Mouse (Mus musculus) E14TG2a.4 (cell line): ENCODE measurements at regions not wholly inside any gene's neighbourhood (a gene's known extent, or its start where the extent isn't known, plus 50 kb on each side); places are given as distances from the start of the nearest gene placed in this dataset.

Experiments used
- H3K27me3 ChIP-seq: 2 replicates; pipeline ENCODE4 v1.6.1; 2014; ENCODE audit warnings: low read length, control low read depth; ENCODE audit not compliant: insufficient read depth
- H3K36me3 ChIP-seq: 2 replicates; pipeline ENCODE4 v1.6.1; 2014; ENCODE audit warnings: low read length, control low read depth; ENCODE audit not compliant: insufficient read depth
- H3K4me1 ChIP-seq: replicated peaks from 2 replicates; pipeline ENCODE4 v1.6.1; 2014; ENCODE audit warnings: low read depth, low read length, control low read depth
- H3K4me3 ChIP-seq: replicated peaks from 2 replicates; pipeline ENCODE4 v1.5.1; 2014; ENCODE audit warnings: mild to moderate bottlenecking, low read length
- H3K9me3 ChIP-seq: 2 replicates; pipeline ENCODE4 v1.6.1; 2014; ENCODE audit warnings: low read length, control low read depth
- CTCF ChIP-seq: conservative IDR thresholded peaks from 2 replicates; pipeline ENCODE4 v1.5.1; 2014; ENCODE audit warnings: low read length
- NANOG ChIP-seq: IDR thresholded peaks from 2 replicates; pipeline ENCODE4 v1.6.1; 2014; ENCODE audit warnings: borderline replicate concordance, low read length, mixed read lengths
- POU5F1 ChIP-seq: IDR thresholded peaks from 2 replicates; pipeline ENCODE4 v1.6.1; 2014; ENCODE audit warnings: low read length, borderline replicate concordance

- Histone ChIP-seq H3K27me3 (peaks cover 24% of the 10 kb centered on the region), H3K9me3 (peaks cover 12% of the 10 kb centered on the region; the same call in 1 of the 2 replicates), H3K36me3 (no peaks in the 10 kb centered on the region), H3K4me1 (no peaks in the 10 kb centered on the region), H3K4me3 (no peak overlapping the region)
- no peak for TF ChIP-seq CTCF
- TF ChIP-seq POU5F1, result no peak
- TF ChIP-seq NANOG, result no peak
Measured at GRCm38 (mm10) chr4:125810247-125810646, 214.1 kb upstream of the Csf3r start.

GRCm38 (mm10) chr4:125814311-125814710 lies 210.0 kb upstream of the Csf3r start:
- H3K27me3 ChIP-seq, result peaks cover 32% of the 10 kb centered on the region
- no peak for TF ChIP-seq POU5F1
- TF ChIP-seq NANOG, result no peak
- no peak for TF ChIP-seq CTCF
- no peak overlapping the region for H3K4me3 ChIP-seq
- no peaks in the 10 kb centered on the region for H3K36me3 ChIP-seq
- no peaks in the 10 kb centered on the region for H3K4me1 ChIP-seq
- H3K9me3 ChIP-seq, result no peaks in the 10 kb centered on the region

GRCm38 (mm10) chr4:125815276-125815675 lies 209.1 kb upstream of the Csf3r start:
- H3K9me3 ChIP-seq, result no peaks in the 10 kb centered on the region
- TF ChIP-seq NANOG (no peak), CTCF (no peak), POU5F1 (no peak)

DNA sequence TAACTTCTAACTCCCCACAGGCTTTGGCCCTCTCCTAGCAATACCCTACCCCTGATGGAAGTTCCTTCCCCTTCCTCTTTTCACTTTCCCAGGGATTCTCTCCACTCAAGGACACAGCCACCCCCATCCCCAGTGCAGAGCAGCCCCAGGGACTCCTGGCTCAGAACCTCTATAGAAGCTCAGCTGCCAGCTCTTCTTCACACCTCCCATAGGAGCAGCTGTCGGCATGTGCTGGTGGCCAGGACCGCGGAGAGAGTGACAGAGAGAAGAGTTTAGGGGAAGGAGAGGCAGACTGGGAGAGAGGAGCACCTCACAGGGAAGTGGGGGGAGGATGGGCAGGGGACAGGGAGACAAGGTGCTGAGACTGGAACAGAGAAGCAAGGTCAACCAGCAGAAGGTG lies 199.8 kb upstream of the Csf3r start:
- H3K36me3 ChIP-seq, result no peaks in the 10 kb centered on the region
- H3K9me3 ChIP-seq, result no peaks in the 10 kb centered on the region
- TF ChIP-seq POU5F1, result no peak
- no peak for TF ChIP-seq NANOG
- no peak for TF ChIP-seq CTCF
- H3K27me3 ChIP-seq, result peaks cover 27% of the 10 kb centered on the region
- no peaks in the 10 kb centered on the region for H3K4me1 ChIP-seq
- no peak overlapping the region for H3K4me3 ChIP-seq

More at GRCm38 (mm10) chr4:125815276-125815675, 209.1 kb upstream of the Csf3r start:
- Histone ChIP-seq H3K4me3 (no peak overlapping the region), H3K4me1 (no peaks in the 10 kb centered on the region), H3K36me3 (no peaks in the 10 kb centered on the region), H3K27me3 (peaks cover 31% of the 10 kb centered on the region)

- Histone ChIP-seq H3K36me3 (no peaks in the 10 kb centered on the region), H3K4me1 (no peaks in the 10 kb centered on the region), H3K27me3 (peaks cover 27% of the 10 kb centered on the region), H3K9me3 (no peaks in the 10 kb centered on the region), H3K4me3 (no peak overlapping the region)
- TF ChIP-seq CTCF (no peak), POU5F1 (no peak), NANOG (no peak)
Measured at GRCm38 (mm10) chr4:125826416-125826815, 197.9 kb upstream of the Csf3r start.

DNA sequence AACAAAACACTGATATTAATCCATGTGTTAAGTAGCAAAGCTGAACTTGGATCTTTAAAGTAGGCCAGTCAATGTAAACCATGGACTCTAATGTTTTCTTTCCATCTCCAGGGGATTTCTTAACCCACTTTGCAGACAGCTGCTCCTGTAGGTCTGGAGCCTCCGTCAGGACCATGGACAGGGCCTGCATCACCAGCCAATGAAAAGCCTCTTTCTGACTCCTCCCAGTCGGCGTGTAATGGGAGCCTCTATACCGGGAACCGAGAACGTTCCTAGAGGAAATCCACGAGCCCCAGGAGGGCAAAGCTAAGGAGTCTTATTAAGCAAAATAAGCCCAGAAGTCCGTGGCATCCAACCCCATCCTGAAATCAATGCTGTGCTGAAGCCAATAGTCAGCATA lies 189.1 kb upstream of the Csf3r start:
- Histone ChIP-seq H3K9me3 (no peaks in the 10 kb centered on the region), H3K4me3 (peak overlapping the region; percentile 43), H3K36me3 (no peaks in the 10 kb centered on the region), H3K27me3 (no peaks in the 10 kb centered on the region), H3K4me1 (peaks cover 8% of the 10 kb centered on the region)
- TF ChIP-seq NANOG, result no peak
- TF ChIP-seq POU5F1, result no peak

- H3K4me1 ChIP-seq, result no peaks in the 10 kb centered on the region; the same call in 1 of the 2 replicates
- H3K27me3 ChIP-seq, result peaks cover 23% of the 10 kb centered on the region
Measured at GRCm38 (mm10) chr4:125847568-125847967, 176.8 kb upstream of the Csf3r start.

GRCm38 (mm10) chr4:125850300-125850699 lies 174.1 kb upstream of the Csf3r start:
- H3K9me3 ChIP-seq, result 0 out of 2 replicates have a peak, but pooled peaks cover 5% of the 10 kb centered on the region
- no peaks in the 10 kb centered on the region for H3K36me3 ChIP-seq
- H3K27me3 ChIP-seq, result peaks cover 26% of the 10 kb centered on the region
- no peaks in the 10 kb centered on the region; the same call in 1 of the 2 replicates for H3K4me1 ChIP-seq
- H3K4me3 ChIP-seq, result no peak overlapping the region
- TF ChIP-seq POU5F1, result no peak
- peak; percentile 63 for TF ChIP-seq CTCF

More at GRCm38 (mm10) chr4:125847568-125847967, 176.8 kb upstream of the Csf3r start:
- no peaks in the 10 kb centered on the region for H3K36me3 ChIP-seq
- H3K4me3 ChIP-seq, result no peak overlapping the region
- no peak for TF ChIP-seq NANOG
- TF ChIP-seq POU5F1, result no peak
- TF ChIP-seq CTCF, result no peak
- H3K9me3 ChIP-seq, result 0 out of 2 replicates have a peak, but pooled peaks cover 5% of the 10 kb centered on the region

GRCm38 (mm10) chr4:125852545-125852944 lies 171.8 kb upstream of the Csf3r start:
- TF ChIP-seq POU5F1 (no peak), NANOG (no peak), CTCF (no peak)
- H3K27me3 ChIP-seq, result peaks cover 26% of the 10 kb centered on the region

More at GRCm38 (mm10) chr4:125852545-125852944, 171.8 kb upstream of the Csf3r start:
- H3K36me3 ChIP-seq, result no peaks in the 10 kb centered on the region
- no peak overlapping the region for H3K4me3 ChIP-seq
- 0 out of 2 replicates have a peak, but pooled peaks cover 5% of the 10 kb centered on the region for H3K9me3 ChIP-seq
- H3K4me1 ChIP-seq, result no peaks in the 10 kb centered on the region; the same call in 1 of the 2 replicates
